Mouse (Mus musculus) cerebral cortex, adult 2 months (tissue): ENCODE results near the gene Sowahd.

ENCODE experiments used
- WGBS: fragments of 180-500 bp; shearing (Covaris S2); methylation state at CpG from one replicate; pipeline ENCODE4 v1.1.7; 2018; 5-methylcytosine and 5-hydroxymethylcytosine counted together

The Sowahd gene

DNA sequence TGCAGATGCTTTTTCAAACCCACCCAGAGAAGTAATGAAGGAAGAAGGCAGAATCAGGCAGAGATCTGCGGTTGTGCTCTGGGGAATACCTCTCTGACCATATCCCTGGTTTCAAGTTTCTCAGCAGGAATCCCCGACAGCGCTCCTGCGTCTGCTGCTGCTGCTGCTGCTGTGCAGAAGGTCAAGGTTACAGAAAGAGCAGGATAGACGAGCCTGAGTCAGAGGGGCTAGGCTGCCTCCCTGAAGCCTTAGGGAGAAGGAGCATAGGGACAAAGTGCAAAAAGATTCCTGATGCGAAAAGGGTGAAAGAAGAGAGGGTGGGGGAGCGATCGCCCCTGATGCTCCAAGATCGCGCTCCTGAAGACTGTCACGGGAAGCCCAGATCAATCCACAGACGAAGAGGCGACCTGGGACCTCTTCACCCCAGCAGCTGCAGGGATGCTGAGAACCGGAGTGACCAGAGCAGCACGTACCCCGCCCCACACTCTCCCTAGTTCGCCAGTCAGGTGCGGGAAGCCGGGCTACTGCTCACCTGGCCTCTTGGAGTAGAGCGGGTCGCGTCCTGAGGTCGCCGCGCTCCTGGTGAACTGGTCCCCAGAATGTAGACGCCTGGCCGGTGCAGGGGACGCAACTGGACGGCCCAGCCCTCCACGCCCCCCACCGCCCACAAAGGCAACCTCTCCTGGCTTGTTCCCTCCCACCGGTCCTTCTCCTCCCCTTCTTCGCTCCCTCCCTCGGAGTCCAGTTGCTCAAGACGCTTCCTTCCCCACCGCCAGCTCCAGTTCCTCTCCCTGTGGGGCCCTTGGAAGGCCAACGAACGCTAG, at the start of gene Sowahd:
TSS of gene Sowahd (plus strand) at position 780 of the 824 bp plus-strand sequence.
- WGBS, result 14% methylated on average over 34 of the region's 38 CpGs

DNA sequence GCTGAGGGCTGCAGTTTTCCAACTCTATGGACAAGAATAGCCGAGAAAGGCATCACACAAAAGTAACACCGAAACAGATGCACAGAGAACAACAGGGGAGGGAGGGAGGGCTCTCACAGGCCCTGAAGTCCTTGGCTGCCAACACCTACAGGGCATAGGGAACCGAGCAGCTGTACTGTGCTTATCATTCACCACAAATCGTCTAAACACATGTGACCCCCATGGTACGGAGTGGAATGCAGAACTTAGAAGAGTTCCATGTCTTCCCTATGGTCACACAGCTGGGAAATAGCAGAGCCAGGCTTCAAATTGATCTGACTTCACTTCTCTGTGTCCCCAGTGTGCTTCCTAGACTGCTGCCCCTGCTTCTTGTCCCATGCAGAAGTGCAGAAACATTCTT, 34.8 kb upstream of the Sowahd start:
- 77% methylated on average over 5 of the region's 5 CpGs for WGBS

DNA sequence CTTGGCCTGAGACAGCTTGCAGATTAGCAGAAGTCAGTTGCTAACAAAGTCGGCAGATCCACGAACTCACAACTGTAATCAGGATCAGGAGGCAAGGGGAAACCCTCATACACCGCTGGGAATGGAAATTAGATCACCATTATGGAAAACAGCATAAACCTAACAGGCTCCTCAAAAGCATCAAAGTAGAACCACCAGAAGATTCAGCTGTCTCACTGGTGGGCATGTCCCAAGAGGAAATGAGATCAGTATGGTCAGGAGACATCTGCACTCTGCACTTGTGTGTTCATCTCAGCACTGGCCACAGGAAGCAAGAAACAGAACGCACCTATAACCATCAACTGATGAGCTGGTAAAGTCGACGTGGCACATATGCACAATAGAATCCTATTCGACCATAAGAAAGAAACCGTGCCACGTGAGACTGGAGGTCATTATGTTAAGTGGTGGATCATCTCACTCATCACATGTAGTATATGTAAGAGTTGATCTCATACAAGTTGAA, 30.4 kb upstream of the Sowahd start:
- WGBS, result 92% methylated on average over 9 of the region's 9 CpGs

DNA sequence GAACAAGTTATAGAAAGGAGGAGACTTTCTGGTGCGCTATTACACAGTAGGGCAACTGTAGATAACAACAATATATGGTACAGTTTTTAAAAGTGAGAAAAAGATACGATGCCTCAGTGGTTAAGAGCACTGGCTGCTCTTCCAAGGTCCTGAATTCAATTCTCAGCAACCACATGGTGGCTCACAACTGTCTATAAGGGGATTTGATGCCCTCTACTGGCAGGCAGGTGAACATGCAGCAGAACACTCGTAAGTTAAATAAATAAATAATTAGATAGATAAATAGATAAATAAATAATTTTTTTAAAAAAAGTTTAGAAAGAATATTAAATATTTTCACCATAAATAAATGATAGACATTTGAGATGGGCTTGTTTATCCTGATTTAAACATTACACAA, 29.6 kb upstream of the Sowahd start:
- 67% methylated on average over 3 of the region's 3 CpGs for WGBS

DNA sequence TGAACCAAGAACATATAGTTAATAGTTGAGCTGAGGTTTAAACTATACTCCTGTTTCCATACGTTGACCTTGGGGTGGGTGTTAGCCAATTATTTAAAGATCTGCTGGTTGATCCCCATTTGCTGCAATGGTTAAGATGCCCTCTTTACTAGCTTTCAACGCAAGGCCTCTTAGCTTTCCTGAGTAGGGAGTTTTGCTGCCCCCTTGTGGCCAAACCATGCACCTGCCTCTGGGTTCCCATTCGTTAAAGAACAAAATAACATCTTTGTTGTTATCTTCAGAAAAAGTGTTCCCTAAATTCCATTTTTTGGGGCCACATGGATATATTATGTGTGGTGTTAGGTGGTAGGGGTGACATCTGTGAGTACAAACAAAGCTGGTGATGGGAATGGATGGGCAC, 26.0 kb upstream of the Sowahd start:
- WGBS, result 10% methylated on average over 3 of the region's 3 CpGs

DNA sequence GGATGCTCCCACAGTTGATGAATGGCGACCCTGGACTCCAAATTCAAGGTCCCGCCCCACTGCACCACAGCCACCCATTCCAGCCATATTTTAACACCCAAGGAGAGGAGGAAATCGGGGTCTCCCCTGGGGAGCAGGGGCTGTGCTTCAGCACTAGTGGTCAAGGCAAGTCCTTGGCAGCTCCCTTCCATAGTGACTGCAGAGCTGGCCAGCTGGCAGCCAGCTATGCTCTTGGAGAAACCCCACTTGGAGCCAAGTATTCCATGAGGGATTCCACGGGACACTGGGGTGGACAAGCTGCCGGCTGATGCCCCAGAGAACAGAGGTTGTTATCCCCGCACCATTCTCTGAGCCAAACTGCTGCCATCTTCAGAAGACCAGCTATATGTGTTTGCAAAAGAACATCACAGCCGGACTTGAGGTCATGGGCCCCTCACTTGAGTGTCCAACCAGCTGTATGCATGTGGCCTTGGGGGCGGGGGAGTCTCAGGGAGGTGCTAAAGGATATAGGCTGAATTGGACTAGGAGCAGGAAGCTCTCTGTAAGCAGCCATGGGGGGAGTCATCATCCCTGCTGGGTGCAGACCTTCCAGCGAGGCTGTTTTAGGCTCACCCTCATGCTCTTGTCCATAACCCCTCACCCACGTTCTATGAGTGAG, 24.9 kb upstream of the Sowahd start:
- 73% methylated on average over 10 of the region's 10 CpGs for WGBS

DNA sequence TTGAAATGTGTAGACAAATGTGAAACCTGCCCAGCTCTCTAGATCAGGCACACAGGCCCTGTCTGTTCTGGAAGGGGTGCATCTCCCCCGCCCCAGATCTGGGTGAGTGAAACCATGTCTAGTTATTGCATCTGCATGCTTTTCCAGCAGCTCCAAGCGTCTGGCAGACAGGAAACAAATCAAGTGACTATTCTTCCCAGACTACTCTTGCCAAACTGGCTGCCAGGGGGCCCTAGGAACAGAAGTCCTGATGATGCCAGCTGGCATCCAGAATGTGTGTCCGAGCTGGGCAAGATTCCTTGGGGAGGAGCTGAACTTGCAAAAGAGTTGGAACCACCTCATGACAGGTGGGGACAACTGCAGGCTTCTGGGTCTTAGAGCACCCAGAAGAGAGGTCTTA, 20.3 kb upstream of the Sowahd start:
- WGBS, result 23% methylated on average over 3 of the region's 3 CpGs

DNA sequence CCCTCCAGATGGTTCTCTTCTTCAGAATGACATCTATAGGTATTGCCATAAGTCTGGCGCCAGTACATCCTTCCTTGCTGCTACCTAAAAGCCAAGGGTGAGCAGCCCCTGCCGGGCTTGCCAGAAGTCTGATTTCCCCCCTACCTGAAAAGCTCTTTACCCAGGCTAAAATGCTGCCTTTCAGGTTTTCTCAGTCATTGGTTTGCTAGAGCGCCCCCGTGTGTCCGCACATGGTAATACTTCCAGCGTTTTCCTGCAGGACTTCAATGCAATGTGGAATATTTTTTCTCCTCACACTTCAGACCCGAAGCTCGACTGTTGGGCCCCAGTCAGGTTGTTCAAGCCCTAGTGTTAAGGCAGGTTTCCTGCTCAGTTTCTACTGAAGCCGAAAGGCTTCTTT, 5.9 kb upstream of the Sowahd start:
- WGBS, result 11% methylated on average over 9 of the region's 9 CpGs

DNA sequence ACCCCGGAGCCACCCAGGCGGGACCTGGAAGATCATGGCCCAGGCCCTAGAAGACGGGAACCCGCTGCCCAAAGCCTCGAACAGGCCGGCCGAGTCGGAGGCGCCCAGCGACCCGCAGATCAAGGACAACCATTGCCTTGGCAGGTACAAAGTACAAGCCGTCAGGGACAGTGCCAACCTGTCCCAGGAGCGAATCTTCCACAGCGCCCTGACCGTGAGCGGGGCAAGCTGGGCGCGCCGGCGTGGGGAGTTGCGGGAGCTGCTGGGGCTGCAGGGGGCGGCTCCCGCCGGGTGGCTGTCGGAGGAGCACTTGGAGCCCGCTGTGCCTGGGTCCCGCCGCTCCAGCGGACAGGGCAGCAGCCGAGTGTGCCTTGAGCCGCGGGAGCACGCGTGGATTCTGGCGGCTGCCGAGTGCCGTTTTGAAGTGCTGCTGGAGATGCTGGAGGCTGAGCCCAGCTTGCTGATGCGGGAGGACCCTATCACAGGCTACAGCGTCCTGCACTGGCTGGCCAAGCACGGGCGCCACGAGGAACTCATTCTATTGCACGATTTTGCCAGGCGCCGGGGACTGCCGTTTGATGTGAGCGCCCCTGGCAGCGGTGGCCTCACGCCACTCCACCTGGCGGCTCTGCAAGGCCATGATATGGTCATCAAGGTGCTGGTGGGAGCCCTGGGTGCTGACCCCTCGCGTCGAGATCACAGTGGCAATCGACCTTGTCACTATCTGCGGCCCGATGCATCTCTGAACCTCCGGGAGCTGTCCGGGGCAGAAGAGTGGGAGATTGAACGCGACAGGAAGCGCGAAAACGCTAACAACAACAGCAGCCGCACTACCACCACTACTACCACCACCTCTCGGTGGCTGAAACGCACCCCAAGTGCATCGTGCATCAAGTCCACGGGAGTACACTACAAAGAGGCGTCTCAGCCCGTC, 512 bp downstream of the Sowahd start:
- 2% methylated on average over 70 of the region's 70 CpGs for WGBS

DNA sequence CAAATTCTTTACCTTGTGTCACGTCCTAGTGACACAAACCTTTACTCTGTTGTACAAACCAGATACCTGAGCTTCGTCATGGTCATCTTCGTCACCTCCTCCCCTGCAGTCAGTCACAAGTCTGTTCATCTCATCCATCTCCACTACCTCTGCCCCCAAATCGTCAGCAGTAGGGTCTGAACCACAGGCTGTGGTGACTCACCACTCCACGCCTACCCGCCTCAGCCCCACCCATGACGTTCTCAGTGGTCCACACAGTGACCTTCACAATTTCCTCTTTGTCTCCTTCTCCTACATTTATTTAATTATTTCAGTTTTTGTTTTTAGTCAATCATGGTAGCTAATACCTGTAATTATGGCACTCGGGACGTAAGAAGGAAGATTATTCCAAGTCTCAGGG, 15.3 kb downstream of the Sowahd start:
- WGBS, result 80% methylated on average over 9 of the region's 9 CpGs

DNA sequence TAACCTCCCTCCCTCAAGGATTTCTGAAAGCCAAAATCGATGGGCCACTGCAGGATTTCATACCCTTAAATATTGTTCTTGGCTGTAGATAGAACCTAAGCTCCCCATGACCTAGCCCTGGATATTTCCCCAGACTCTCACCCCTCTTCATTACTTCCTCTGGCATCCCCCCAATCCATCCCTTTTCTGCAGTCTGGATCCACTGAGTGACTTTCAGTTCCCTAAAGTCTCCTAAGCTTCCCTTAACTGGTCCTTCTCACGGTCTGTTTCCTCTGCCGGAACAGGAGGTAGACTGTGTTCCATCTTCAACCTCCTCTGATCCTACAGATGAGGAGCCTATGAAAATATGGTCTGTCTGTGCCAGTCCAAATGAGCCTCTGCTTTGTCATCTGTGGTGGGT, 18.7 kb downstream of the Sowahd start:
- 89% methylated on average over 3 of the region's 3 CpGs for WGBS

DNA sequence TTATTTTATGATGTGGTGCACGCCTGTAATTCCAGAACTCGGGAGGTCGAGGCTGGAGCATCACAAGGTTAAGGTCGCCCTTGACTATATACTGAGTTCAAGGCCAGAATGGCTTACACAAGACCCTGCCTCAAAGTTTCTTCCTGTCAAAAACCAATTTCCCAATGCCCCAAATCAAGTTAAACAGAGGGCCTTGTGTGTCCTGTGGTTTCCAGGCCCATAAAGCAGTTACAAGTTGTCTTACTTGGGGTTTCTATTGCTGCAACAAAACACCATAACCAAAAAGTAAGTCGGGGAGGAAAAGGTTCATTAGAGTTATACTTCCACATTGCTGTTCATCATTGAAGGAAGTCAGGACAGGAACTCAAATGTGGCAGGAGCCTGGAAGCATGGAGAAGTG, 20.1 kb downstream of the Sowahd start:
- 96% methylated on average over 5 of the region's 5 CpGs for WGBS

DNA sequence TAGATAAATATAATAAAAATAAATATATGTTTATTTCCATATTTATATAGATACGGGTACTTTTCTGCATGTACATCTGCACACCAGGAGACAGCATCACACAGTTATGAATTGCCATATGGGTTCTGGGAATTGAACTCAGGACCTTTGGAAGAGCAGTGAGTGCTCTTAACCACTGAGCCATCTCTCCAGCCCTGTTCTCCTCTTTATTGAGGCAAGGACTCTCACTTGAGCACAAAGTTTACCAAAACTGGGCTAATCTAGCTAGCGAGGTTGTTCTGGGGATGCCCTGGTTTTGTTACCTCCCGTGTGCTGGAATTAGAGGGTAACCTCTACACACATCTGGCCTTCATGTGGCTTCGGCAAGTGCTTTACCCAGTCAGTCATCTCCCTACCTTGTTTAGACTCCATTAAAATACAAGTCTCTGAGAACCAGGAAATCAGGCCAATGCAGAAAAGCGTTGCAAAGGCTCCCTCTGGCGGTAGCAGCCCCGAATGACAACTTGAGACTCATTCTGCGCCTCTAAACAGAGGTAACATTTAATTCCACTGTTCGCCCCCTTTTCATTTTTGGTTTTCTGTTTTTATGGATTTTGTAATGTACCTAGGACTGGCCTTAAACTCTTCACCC, 25.7 kb downstream of the Sowahd start:
- 30% methylated on average over 9 of the region's 9 CpGs for whole genome bisulfite sequencing

DNA sequence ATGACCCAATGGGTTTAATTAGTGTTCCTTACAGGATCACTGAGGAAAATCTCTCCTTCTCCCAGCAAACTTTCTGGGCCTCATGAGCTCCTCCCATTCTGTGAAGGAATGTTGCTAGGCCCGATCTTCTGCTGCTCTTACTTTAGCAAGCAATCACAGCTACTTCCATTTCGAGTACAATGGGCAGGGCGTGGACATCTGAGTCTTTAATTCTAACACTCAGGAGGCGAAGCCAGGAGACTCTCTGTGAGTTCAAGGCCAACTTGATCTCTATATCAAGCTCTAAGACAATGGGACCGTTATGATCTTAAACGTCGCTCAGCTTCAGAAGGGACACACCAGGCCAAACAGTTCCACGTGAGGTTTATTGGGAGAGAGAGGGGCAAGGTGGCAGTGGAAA, 28.0 kb downstream of the Sowahd start:
- WGBS, result 85% methylated on average over 8 of the region's 8 CpGs

DNA sequence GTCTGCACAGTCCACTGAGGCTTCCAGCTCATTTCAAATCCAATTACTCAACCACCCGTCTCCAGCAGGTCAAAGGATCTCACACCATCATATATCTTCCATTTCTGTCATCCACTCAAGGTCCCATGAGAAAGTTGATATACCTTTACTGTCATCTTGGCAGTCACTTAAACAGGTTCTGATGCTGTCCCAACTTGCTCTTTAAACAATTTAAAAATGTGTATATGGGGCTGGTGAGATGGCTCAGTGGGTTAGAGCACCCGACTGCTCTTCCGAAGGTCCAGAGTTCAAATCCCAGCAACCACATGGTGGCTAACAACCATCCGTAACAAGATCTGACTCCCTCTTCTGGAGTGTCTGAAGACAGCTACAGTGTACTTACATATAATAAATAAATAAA, 31.7 kb downstream of the Sowahd start:
- 70% methylated on average over 4 of the region's 4 CpGs for WGBS

DNA sequence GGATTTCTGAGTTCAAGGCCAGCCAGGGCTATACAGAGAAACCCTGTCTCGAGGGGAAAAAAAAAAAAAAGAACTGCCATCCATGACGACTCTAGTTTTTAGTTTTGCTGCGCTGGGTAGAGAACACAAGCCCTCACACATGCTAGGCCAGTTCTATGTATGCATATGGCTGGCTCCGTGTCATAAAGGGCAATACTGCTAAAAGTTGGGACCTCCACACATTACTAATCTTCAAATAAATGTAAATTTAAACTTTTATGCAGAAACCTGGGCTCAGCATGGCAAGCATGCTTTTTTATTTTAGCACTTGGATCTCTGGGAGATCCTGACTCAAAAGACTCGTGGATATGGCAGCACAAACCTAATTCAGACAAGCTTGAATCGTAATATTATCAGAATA, 32.5 kb downstream of the Sowahd start:
- WGBS, result 40% methylated on average over 6 of the region's 6 CpGs

DNA sequence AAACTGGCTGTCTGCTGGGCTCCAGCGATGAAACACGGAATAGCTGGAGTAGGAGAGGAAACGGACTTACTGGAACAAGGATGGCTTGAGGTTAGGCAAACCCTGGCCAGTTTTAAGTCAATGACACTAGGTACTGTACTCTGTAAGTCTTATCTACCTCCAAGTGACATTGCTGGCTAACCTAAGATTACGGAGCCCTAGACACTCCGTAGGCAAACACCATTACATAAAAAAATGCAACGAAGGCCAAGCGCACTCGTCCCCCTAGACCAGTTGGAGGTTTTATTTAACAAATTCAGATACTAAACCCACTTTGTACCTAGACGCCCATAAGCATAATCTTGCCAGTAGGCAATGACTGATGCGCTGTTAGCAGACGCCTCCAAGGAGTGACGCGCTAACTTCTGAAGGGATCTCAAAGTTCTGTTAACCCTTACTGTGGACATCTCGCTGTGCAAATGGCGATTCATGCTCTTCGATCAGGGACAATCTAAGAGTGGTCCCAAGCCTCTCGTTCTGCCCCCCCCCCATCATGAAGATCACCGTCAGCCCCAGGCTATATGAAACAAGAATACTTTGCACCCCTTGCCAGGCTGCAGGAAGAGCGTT, 35.8 kb downstream of the Sowahd start:
- WGBS, result 4% methylated on average over 19 of the region's 19 CpGs

DNA sequence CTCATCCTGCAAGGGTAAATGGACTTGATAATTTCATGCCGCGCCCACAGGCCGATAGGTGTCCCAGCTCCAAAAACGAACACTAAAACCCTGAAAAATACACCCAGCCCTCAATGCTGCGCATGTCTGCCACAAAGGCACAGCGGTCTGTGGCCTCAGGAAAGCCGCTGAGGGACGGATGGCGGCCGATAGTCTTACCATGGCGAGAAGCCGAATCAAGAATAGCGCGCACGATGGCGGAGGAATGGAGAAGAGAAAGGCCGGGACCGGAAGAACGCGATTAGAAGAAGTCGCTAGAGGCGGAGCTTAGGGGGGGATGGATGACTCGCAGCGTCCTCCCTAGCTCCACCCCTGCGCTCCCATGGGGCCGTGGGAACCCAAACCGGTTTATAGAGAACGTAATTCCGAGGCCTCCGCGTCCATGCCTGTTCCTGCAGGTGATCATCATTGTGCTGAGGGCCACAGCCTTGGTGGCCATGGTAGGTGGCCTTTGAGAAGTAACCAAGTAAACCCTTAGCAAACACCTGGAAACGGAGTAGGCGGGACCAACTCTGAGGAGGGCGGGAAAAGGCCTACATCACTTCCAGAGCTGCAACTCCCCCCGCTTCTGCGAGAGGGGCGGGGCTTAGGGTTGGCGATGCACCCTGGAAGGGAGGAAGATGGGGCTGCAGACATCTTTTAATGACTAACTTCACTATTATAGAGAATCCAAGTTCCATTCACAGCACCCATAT, 36.4 kb downstream of the Sowahd start, which contains the start of gene Rpl39:
TSS of gene Rpl39 (minus strand) at position 476 of the 734 bp plus-strand sequence.
- WGBS, result 2% methylated on average over 38 of the region's 38 CpGs

DNA sequence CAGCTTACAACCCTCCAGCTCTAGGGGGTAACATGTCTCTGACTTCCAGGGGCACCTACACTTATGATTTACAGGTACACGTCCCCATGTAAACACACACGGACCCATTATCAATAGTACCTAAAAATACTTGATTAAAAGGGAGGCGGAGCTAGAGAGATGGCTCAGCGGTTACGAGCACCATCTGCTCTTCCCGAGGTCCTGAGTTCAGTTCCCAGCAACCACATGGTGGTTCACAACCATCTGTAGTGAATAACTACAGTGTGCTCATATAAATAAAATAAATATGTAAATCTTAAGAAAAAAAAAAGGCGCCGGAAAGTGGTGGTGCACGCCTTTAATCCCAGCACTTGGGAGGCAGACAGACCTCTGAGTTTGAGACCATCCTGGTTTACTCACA, 37.0 kb downstream of the Sowahd start:
- WGBS, result 6% methylated on average over 9 of the region's 9 CpGs

DNA sequence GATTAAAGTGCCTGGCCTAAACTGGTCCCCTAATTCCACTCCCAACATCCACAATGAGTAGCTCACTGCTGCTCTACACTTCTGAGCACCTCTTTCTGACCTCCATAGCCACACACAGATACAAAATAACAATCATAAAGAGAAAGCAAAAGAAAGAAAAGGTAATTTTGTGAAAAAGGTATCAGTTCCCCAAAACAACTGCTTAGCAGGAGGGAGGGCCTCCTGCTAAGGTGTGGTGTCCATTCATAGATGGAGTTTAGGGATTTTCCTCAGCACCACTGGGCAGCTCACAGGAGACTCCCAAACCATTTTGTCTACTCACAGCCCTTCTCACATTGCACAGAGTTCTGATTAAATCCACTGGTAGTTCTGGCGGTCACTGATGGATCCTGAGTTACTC, 40.1 kb downstream of the Sowahd start:
- 88% methylated on average over 1 of the region's 1 CpGs for WGBS
